Mouse (Mus musculus) limb, embryonic 14.5 days (tissue): ENCODE data around the gene Fam57b. TPM values are rescaled to one million over a fixed set of nuclear protein-coding genes. Genes with fewer than 3 reads are reported as not detected.

Experiments
- ATAC-seq: fragments of 200-750 bp; cut with Nextera tagmentation; 2 replicates; pipeline ENCODE4 v1.8.0; 2017; ENCODE audit warnings: low read depth, moderate number of reproducible peaks, moderate TSS enrichment; ENCODE audit not compliant: low FRiP score
- DNase-seq: peaks from one replicate; pipeline ENCODE4 v3.0.0-alpha.2; 2015; ENCODE audit warnings: low spot score
- H3K27ac ChIP-seq: fragments of 300-500 bp; sonication (generic); replicated peaks from 2 replicates; pipeline ENCODE4 v1.5.1; 2014; ENCODE audit warnings: low read depth, mild to moderate bottlenecking, low read length, moderate library complexity, mixed read lengths
- H3K27me3 ChIP-seq: fragments of 300-500 bp; sonication (generic); 2 replicates; pipeline ENCODE4 v1.6.1; 2014; ENCODE audit warnings: low read length, mixed read lengths; ENCODE audit not compliant: control insufficient read depth, insufficient read depth
- H3K36me3 ChIP-seq: fragments of 300-500 bp; sonication (generic); 2 replicates; pipeline ENCODE4 v1.6.1; 2014; ENCODE audit warnings: mild to moderate bottlenecking, low read length, moderate library complexity, mixed read lengths; ENCODE audit not compliant: control insufficient read depth, insufficient read depth
- H3K4me1 ChIP-seq: fragments of 300-500 bp; sonication (generic); 2 replicates; pipeline ENCODE4 v1.6.1; 2014; ENCODE audit warnings: antibody characterized with exemption, low read length, mixed read lengths; ENCODE audit not compliant: control insufficient read depth, insufficient read depth
- H3K4me2 ChIP-seq: fragments of 300-500 bp; sonication (generic); replicated peaks from 2 replicates; pipeline ENCODE4 v1.6.1; 2014; ENCODE audit warnings: low read depth, mild to moderate bottlenecking, low read length, moderate library complexity; ENCODE audit not compliant: severe bottlenecking
- H3K4me3 ChIP-seq: fragments of 300-500 bp; sonication (generic); replicated peaks from 2 replicates; pipeline ENCODE4 v1.5.1; 2014; ENCODE audit warnings: low read length
- H3K9ac ChIP-seq: fragments of 300-500 bp; sonication (generic); 2 replicates; pipeline ENCODE4 v1.6.1; 2014; ENCODE audit warnings: mild to moderate bottlenecking, low read depth, low read length, moderate library complexity; ENCODE audit not compliant: severe bottlenecking
- H3K9me3 ChIP-seq: fragments of 300-500 bp; sonication (generic); 2 replicates; pipeline ENCODE4 v1.6.1; 2016; ENCODE audit warnings: low read length; ENCODE audit not compliant: control insufficient read depth
- POLR2A ChIP-seq: fragments of 200-500 bp; IDR thresholded peaks from 2 replicates; pipeline ENCODE4 v1.8.0; 2012; ENCODE audit warnings: inconsistent platforms, mild to moderate bottlenecking, moderate library complexity, borderline replicate concordance; ENCODE audit not compliant: insufficient read depth, insufficient read length; ENCODE audit errors: extremely low read depth
- WGBS: fragments of 180-500 bp; shearing (Covaris S2); extraction: QIAGEN DNeasy Blood & Tissue Kit; methylation state at CpG from one replicate; pipeline ENCODE4 v1.1.7; 2014; 5-methylcytosine and 5-hydroxymethylcytosine counted together
- polyA plus RNA-seq, 2 experiments: library from polyadenylated mRNA; depleted of rRNA in 1 of 2; stranded (reverse) in 1 of 2; unstranded in 1 of 2; fragments of >200 nt; fragmentation: Nextera tagmentation in 1 of 2; extraction: Ambion mirVana in 1 of 2; gene quantifications; 2 replicates each; pipeline versions ENCODE4 v1.2.1 to v1.2.3; 2012 to 2014

Gene Fam57b
- polyA plus RNA-seq, 2 experiments: 0.21 to 1.6 TPM

GRCm38 (mm10) chr7:126843276-126843675, 45.8 kb downstream of the Fam57b start:
- no peaks in the 10 kb centered on the region for H3K9me3 ChIP-seq
- WGBS: 80% methylated on average over 9 of the region's 9 CpGs
- no peak for ATAC-seq

GRCm38 (mm10) chr7:126845516-126845915, 48.0 kb downstream of the Fam57b start:
- ATAC-seq: no peak
- H3K4me3 ChIP-seq: no peak overlapping the region

More at GRCm38 (mm10) chr7:126843276-126843675, 45.8 kb downstream of the Fam57b start:
- Histone ChIP-seq H3K36me3 (no peaks in the 10 kb centered on the region), H3K4me1 (peaks cover 4% of the 10 kb centered on the region; the same call in 1 of the 2 replicates), H3K4me3 (no peak overlapping the region), H3K27me3 (peaks cover 13% of the 10 kb centered on the region), H3K9ac (no peak overlapping the region), H3K4me2 (no peak overlapping the region), H3K27ac (no peak overlapping the region)
- no peak for TF ChIP-seq POLR2A
- no peak for DNase-seq

GRCm38 (mm10) chr7:126847116-126847420, 49.6 kb downstream of the Fam57b start, which contains the start of gene Doc2a:
Doc2a (plus strand) TSS chr7:126847416.
- no peak for ATAC-seq
- peaks cover 6% of the 10 kb centered on the region; the same call in 1 of the 2 replicates for H3K4me1 ChIP-seq
- H3K9me3 ChIP-seq: no peaks in the 10 kb centered on the region
- no peak for DNase-seq
- no peak for TF ChIP-seq POLR2A
- peaks cover 32% of the 10 kb centered on the region for H3K27me3 ChIP-seq
- no peak within 1 kb of the TSS for H3K27ac ChIP-seq
- peaks cover 6% of the 10 kb centered on the region for H3K36me3 ChIP-seq
- H3K4me2 ChIP-seq: peak within 1 kb of the TSS; percentile 97
- WGBS: 34% methylated on average over 4 of the region's 4 CpGs
- H3K4me3 ChIP-seq: peak within 1 kb of the TSS; percentile 50
- peak within 1 kb of the TSS; percentile 58 for H3K9ac ChIP-seq

More at GRCm38 (mm10) chr7:126845516-126845915, 48.0 kb downstream of the Fam57b start:
- TF ChIP-seq POLR2A: no peak
- Histone ChIP-seq H3K36me3 (no peaks in the 10 kb centered on the region), H3K9ac (no peak overlapping the region), H3K27ac (no peak overlapping the region), H3K9me3 (no peaks in the 10 kb centered on the region), H3K4me2 (no peak overlapping the region), H3K4me1 (peaks cover 6% of the 10 kb centered on the region; the same call in 1 of the 2 replicates), H3K27me3 (peaks cover 32% of the 10 kb centered on the region)
- WGBS: 84% methylated on average over 2 of the region's 2 CpGs
- no peak for DNase-seq

DNA sequence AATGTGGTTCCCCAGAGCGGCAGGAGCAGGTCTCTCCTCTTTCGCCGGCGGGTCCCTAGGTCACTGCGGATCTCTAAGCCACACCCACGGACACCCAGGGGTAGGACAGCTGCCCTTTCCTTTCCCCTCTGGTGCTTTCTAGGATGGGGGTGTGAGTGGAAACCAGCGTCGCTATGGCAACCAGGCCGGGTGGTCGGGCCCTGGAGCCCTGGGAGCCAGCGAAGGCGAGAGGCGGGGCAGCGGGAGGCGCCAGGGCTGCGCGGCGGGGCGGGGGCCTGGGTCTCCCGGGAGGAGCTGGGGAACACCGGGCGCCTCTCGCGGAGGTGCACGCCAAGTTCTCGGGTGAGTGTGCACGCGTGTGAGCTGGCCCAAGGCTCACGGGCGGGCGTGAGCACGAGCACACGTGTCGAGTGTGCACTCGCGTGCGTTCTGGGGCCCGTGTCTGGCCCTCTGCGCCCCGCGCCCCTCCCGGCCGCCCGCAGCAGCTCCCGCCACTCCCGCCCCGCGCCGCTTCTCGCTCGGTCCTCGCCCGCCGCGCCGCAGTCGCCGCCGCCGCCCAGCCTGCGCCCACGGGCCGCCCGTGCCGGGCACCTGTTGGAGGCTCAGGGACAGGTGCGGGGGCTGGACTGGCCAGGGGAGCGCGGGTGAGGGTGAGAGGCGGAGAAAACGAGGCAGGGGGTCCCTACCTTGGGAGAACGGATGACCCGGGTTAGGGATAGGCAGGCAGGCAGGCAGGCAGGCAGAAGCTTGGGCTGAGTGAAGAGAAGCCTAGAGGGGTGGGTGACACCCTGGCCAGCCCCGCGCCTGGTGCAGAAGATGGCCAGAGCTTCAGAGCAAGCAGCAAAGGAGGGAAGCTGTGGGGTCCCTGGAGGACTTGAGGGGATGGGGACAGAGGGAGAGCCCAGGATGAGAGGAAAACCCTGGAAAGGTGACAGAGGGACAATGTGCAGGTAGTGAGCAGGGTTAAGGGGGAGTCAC, 50.2 kb downstream of the Fam57b start:
- ATAC-seq (0 out of 2 replicates have a peak, but pooled peaks have one; percentile 24), DNase-seq (peak; percentile 38)
- Histone ChIP-seq H3K4me2 (peak overlapping the region; percentile 97), H3K36me3 (peaks cover 12% of the 10 kb centered on the region), H3K4me1 (peaks cover 6% of the 10 kb centered on the region; the same call in 1 of the 2 replicates), H3K9me3 (no peaks in the 10 kb centered on the region), H3K27ac (no peak overlapping the region), H3K27me3 (peaks cover 32% of the 10 kb centered on the region), H3K4me3 (peak overlapping the region; percentile 50), H3K9ac (peak overlapping the region; percentile 58)
- TF ChIP-seq POLR2A: no peak
- WGBS: 1% methylated on average over 45 of the region's 74 CpGs

- Histone ChIP-seq H3K27ac (no peak overlapping the region), H3K4me1 (peaks cover 6% of the 10 kb centered on the region; the same call in 1 of the 2 replicates), H3K9me3 (no peaks in the 10 kb centered on the region), H3K36me3 (peaks cover 23% of the 10 kb centered on the region), H3K4me3 (peak overlapping the region; percentile 50), H3K27me3 (peaks cover 32% of the 10 kb centered on the region), H3K4me2 (peak overlapping the region; percentile 97; the same call in 1 of the 2 replicates), H3K9ac (no peak overlapping the region)
- no peak for TF ChIP-seq POLR2A
- ATAC-seq: no peak
- DNase-seq: no peak
- WGBS: 29% methylated on average over 10 of the region's 10 CpGs
Observed at GRCm38 (mm10) chr7:126848794-126849193, 51.3 kb downstream of the Fam57b start.
